Mouse (Mus musculus): ENCODE measurements around the gene Mok. TPM values are rescaled to one million over a fixed set of nuclear protein-coding genes. Genes with fewer than 3 reads are reported as not detected.

Mok gene
- polyA plus RNA-seq (2015; fragmentation: Nextera tagmentation; extraction: Ambion mirVana) = 6.2 and 7.8 TPM in 2 replicates

DNA sequence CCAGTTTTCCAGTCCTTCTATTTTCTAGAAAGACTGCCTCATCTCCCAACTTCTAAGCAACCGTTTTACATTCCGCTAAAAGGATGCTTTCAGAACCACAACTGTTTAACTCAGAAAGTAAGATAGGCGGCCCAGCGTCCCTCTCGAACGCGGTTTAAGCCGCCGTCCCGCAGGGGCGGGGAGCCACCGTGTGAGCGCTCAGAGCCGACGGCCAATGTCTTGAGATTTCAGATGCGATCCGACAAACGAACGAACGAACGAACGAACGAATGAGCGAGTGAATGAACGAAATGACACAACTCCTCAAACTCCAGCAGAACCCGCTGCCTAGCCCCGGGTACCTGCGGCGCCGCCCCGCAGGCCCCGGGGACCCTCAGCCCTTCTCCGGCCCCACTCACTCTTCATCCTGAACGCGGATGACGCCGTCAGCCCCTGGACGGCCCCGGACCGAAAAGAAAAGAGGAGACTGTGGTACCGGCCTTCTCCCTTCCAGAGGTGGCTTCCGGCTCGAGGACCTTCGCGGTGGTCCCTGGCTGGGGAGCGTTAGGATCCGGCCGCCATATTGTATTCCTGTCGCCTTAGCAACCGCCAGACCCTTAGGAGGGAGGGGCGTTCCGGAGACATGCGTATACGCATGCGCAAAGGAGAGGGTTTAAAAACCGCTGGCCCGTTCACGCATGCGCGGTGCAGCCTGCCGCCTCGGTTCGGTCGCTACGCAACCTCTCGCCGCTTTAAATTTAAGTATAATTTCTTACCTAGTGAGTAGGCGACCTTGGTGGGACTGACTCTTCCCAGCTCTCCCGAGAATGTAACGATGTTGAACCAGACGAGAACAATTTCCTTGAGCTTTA is at the start of gene Mok:
Mok (minus strand) TSS at position 592 of the 851 bp plus-strand sequence.
- Histone ChIP-seq H3K36me3 (no peaks in the 10 kb centered on the region), H3K9ac (peak within 1 kb of the TSS; percentile 61), H3K27ac (0 out of 2 replicates have a peak within 1 kb of the TSS, but pooled peaks have one; percentile 22), H3K9me3 (replicated peaks) (no peaks in the 10 kb centered on the region), H3K4me2 (peak within 1 kb of the TSS; percentile 69), H3K27me3 (no peaks in the 10 kb centered on the region), H3K4me3 (replicated peaks) (peak within 1 kb of the TSS; percentile 92), H3K4me1 (peaks cover 24% of the 10 kb centered on the region)
- peak; percentile 64 for ATAC-seq (replicated peaks; ENCODE audit: low FRiP score)
- under 1% methylated on average over 65 of the region's 71 CpGs for WGBS

DNA sequence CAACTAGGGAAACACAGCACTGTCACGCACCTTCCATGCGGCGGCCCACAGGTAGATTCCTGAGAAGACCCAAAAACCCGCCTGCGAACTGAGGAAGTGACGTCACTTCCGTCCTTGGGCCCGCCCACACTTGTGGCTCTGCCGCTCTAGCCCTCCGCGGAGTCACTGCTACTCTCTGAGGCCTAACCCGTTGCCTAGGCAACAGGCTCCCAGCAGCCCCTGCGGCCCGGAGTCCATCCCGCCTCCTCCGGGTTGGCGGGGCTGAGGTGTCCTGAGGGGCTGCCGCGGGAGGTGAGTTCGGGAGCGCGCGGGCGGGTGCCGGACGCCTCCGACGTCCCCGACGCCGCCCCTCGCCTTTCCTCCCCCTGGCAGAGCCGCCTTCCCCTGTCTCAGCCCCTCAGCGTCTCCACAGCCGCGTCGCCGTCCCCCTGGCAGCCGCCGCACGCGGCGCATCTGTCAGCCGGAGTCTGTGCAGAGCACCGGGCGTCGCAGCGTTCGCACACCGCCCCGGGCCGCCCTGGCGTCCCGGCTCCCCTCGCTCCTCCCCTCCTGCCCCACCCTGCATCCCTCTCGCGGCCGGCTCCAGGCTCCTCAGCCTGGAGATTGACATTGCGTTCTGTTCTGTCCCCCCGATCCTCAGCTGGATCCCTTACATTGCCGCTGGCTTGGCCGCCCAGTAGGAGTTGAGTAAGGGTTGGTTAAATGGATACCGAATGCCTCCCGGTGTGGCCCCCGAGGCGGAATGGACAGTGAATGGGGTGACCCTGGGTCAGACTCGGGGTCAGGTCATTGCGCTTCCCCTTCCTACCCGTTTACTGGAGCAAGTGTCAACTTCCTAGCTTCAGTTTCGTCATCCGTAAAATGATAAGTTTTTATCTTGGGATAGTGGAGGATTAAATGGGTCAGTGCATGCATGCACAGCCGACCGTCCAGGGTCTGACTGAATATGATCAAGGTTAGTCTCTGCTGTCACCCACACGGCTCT is 48.6 kb upstream of the Mok start, which contains the start of the genes Cinp and Tecpr2:
Cinp (minus strand) TSS at position 110 of the 985 bp plus-strand sequence.
Tecpr2 (plus strand) TSS at position 229 of the 985 bp plus-strand sequence.
- H3K4me2 ChIP-seq = peak within 1 kb of the TSS; percentile 95
- WGBS = under 1% methylated on average over 73 of the region's 74 CpGs

GRCm38 (mm10) chr12:110888606-110889005 is 47.9 kb upstream of the Mok start:
- H3K9ac ChIP-seq = peak overlapping the region; percentile 82
- peaks cover 6% of the 10 kb centered on the region for H3K36me3 ChIP-seq
- WGBS = under 1% methylated on average over 25 of the region's 25 CpGs
- H3K4me3 ChIP-seq (replicated peaks) = peak overlapping the region; percentile 95
- no peaks in the 10 kb centered on the region for H3K27me3 ChIP-seq
- peaks cover 21% of the 10 kb centered on the region for H3K4me1 ChIP-seq
- H3K9me3 ChIP-seq (replicated peaks) = no peaks in the 10 kb centered on the region
- H3K4me2 ChIP-seq = peak overlapping the region; percentile 95
- ATAC-seq (replicated peaks; ENCODE audit: low FRiP score) = peak; percentile 49
- 0 out of 2 replicates have a peak overlapping the region, but pooled peaks have one; percentile 43 for H3K27ac ChIP-seq

More for the DNA sequence above, 48.6 kb upstream of the Mok start, which contains the start of the genes Cinp and Tecpr2:
- Histone ChIP-seq H3K27me3 (no peaks in the 10 kb centered on the region), H3K4me3 (replicated peaks) (peak within 1 kb of the TSS; percentile 95), H3K4me1 (peaks cover 21% of the 10 kb centered on the region), H3K9ac (peak within 1 kb of the TSS; percentile 82), H3K36me3 (no peaks in the 10 kb centered on the region), H3K27ac (peak within 1 kb of the TSS; percentile 90), H3K9me3 (replicated peaks) (no peaks in the 10 kb centered on the region)
- ATAC-seq (replicated peaks; ENCODE audit: low FRiP score) = peak; percentile 99

DNA sequence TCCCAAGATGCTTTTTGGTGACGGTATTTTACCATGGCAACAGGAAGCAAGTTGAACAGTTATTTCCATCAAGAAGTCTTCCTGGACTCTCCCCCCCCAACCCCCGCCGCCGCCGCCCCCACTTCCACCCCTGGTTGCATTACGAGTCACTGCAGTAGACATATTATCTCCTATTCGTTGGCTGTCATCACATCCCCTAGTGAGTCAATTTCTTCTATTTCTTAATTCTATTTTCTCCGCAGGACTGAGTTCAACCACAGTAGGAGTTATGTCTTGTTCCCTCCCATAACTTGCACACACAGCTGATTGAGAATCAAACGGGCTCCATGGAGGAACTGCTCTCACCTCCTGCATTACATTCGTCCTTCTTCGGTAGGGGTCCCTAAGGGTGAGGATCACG is 47.4 kb upstream of the Mok start:
- no peaks in the 10 kb centered on the region for H3K9me3 ChIP-seq (replicated peaks)
- H3K36me3 ChIP-seq = peaks cover 11% of the 10 kb centered on the region
- 34% methylated on average over 12 of the region's 12 CpGs for WGBS
- H3K4me3 ChIP-seq (replicated peaks) = peak overlapping the region; percentile 95
- peaks cover 21% of the 10 kb centered on the region for H3K4me1 ChIP-seq
- peak overlapping the region; percentile 82 for H3K9ac ChIP-seq
- H3K27ac ChIP-seq = 0 out of 2 replicates have a peak overlapping the region, but pooled peaks have one; percentile 43
- no peaks in the 10 kb centered on the region for H3K27me3 ChIP-seq
- H3K4me2 ChIP-seq = peak overlapping the region; percentile 95
- no peak for ATAC-seq (replicated peaks; ENCODE audit: low FRiP score)

- WGBS = 86% methylated on average over 2 of the region's 2 CpGs
- Histone ChIP-seq H3K9me3 (replicated peaks) (no peaks in the 10 kb centered on the region), H3K4me2 (no peak overlapping the region), H3K9ac (no peak overlapping the region), H3K4me1 (peaks cover 17% of the 10 kb centered on the region), H3K27ac (no peak overlapping the region), H3K4me3 (replicated peaks) (no peak overlapping the region), H3K27me3 (no peaks in the 10 kb centered on the region), H3K36me3 (peaks cover 38% of the 10 kb centered on the region)
- no peak for ATAC-seq (replicated peaks; ENCODE audit: low FRiP score)
Observed at GRCm38 (mm10) chr12:110885251-110885650, 44.5 kb upstream of the Mok start.

DNA sequence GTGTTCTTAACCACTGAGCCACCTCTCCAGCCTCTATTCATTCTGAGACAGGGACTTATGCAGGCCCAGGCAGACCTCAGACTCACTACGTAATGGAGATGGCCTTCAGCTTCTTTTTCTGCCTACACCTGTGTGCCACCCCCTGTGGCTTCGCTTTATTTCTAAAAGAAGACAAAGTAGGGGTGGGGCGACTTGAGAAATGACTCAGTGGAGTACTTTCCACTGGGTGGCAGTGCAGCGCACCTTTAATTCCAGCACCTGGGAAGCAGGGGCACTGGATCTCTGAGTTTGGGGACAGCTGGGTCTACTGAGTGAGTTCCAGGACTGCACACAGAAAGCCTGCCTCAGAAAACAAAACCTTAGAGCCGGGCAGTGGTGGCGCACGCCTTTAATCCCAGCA is 41.6 kb upstream of the Mok start:
- H3K27me3 ChIP-seq = no peaks in the 10 kb centered on the region
- no peaks in the 10 kb centered on the region for H3K9me3 ChIP-seq (replicated peaks)
- H3K27ac ChIP-seq = no peak overlapping the region
- H3K4me2 ChIP-seq = no peak overlapping the region
- WGBS = 87% methylated on average over 7 of the region's 7 CpGs
- no peak for ATAC-seq (replicated peaks; ENCODE audit: low FRiP score)
- no peaks in the 10 kb centered on the region for H3K4me1 ChIP-seq
- H3K9ac ChIP-seq = no peak overlapping the region
- peaks cover 64% of the 10 kb centered on the region for H3K36me3 ChIP-seq
- H3K4me3 ChIP-seq (replicated peaks) = no peak overlapping the region

DNA sequence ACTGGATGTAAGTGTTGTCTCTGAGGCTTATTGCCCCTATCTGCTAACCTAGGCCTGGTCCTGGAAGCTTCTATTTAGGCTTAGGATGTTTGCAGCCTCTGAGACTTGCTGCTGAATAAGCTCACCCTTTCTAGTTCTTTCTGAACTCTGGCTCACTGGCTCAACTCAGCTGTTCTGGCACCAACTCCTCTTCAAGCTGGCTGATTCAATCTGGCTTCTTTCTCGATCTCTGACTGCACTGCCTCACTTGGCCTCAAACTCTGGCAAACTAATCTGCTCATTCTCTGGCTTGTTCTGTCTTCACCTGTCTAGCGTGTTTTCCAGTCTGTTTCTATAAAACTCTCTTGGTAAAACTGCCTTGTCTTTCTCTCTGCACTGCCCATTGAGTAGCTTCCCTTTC is 34.6 kb upstream of the Mok start:
- no peaks in the 10 kb centered on the region for H3K27me3 ChIP-seq
- H3K4me3 ChIP-seq (replicated peaks) = no peak overlapping the region
- whole genome bisulfite sequencing = 89% methylated on average over 2 of the region's 2 CpGs
- peaks cover 86% of the 10 kb centered on the region for H3K36me3 ChIP-seq
- no peaks in the 10 kb centered on the region for H3K9me3 ChIP-seq (replicated peaks)
- H3K9ac ChIP-seq = no peak overlapping the region
- no peak overlapping the region for H3K27ac ChIP-seq
- no peak for ATAC-seq (replicated peaks; ENCODE audit: low FRiP score)
- H3K4me2 ChIP-seq = no peak overlapping the region
- H3K4me1 ChIP-seq = no peaks in the 10 kb centered on the region

DNA sequence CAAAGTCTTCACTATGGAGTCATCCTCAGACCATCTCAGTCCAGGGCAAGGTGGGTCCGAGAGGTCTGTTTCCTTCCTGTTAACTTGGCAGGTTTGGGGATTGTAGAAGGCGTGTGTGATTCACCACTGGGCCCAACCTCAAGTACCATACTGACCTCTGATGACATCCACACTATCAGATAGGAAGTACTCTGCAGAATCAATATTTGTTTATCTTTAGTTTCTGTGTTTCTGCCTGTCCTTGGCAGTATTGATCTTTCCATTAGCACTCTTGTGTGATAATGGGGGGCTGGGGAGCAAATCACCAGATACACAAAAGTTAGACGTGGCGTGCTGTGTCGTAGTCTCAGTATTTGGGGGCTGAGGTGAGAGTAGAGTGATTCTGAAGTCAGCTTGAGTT is 30.5 kb upstream of the Mok start:
- H3K4me3 ChIP-seq (replicated peaks) = no peak overlapping the region
- no peaks in the 10 kb centered on the region for H3K4me1 ChIP-seq
- peaks cover 88% of the 10 kb centered on the region for H3K36me3 ChIP-seq
- no peak overlapping the region for H3K27ac ChIP-seq
- 95% methylated on average over 5 of the region's 5 CpGs for WGBS
- no peaks in the 10 kb centered on the region for H3K27me3 ChIP-seq
- ATAC-seq (replicated peaks; ENCODE audit: low FRiP score) = no peak
- no peak overlapping the region for H3K4me2 ChIP-seq
- no peak overlapping the region for H3K9ac ChIP-seq
- no peaks in the 10 kb centered on the region for H3K9me3 ChIP-seq (replicated peaks)

GRCm38 (mm10) chr12:110870107-110870506 is 29.4 kb upstream of the Mok start:
- Histone ChIP-seq H3K9me3 (replicated peaks) (no peaks in the 10 kb centered on the region), H3K4me2 (no peak overlapping the region), H3K27me3 (no peaks in the 10 kb centered on the region), H3K36me3 (peaks cover 87% of the 10 kb centered on the region), H3K9ac (no peak overlapping the region), H3K27ac (no peak overlapping the region), H3K4me3 (replicated peaks) (no peak overlapping the region), H3K4me1 (no peaks in the 10 kb centered on the region)
- ATAC-seq (replicated peaks; ENCODE audit: low FRiP score) = no peak
- WGBS = 88% methylated on average over 4 of the region's 4 CpGs

DNA sequence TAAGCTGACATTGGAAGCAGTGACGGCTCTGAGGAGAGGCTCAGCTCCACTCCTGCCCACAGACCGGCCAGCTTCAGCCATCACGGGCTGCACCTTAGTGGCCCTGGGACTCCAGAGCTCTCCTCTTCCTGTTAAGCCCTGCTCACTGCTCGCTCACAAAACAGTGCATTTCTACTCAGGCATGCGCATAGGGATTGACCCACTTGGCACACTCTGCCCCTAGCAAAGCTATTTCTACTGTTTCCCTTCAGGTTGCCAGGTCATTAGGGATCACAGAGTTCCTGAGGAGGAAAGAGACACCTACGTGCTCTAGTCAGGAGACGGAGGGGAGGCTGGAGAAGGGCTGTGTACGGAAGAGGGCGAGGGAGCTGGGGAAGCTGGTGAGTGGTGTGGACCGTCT is 25.2 kb upstream of the Mok start:
- Histone ChIP-seq H3K4me1 (no peaks in the 10 kb centered on the region), H3K27ac (no peak overlapping the region), H3K36me3 (peaks cover 86% of the 10 kb centered on the region), H3K4me3 (replicated peaks) (no peak overlapping the region), H3K9me3 (replicated peaks) (no peaks in the 10 kb centered on the region), H3K27me3 (no peaks in the 10 kb centered on the region), H3K9ac (no peak overlapping the region), H3K4me2 (no peak overlapping the region)
- no peak for ATAC-seq (replicated peaks; ENCODE audit: low FRiP score)
- WGBS = 89% methylated on average over 10 of the region's 10 CpGs

DNA sequence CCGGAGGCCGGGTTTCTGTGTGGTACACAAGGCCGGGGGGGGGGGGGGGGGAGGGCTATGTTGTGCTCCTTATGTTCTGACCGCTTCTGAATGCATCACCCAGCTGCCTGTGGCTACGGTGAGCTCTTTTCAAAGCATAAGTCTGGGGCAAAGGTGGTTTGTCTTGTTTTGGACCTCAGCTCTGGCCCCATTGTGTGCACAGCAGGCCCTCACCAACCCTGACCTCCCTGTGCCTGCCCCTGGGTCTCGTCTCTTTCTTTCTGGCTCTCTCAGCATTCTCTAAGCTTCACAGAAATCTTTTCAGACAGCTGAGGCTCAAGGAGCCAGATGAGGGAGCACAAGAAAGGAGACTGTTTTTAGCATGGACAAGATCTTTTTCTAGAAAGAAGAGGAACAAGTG is 24.8 kb upstream of the Mok start:
- Histone ChIP-seq H3K9ac (no peak overlapping the region), H3K4me1 (no peaks in the 10 kb centered on the region), H3K9me3 (replicated peaks) (no peaks in the 10 kb centered on the region), H3K4me3 (replicated peaks) (no peak overlapping the region), H3K4me2 (no peak overlapping the region), H3K27me3 (no peaks in the 10 kb centered on the region), H3K27ac (no peak overlapping the region), H3K36me3 (peaks cover 86% of the 10 kb centered on the region)
- ATAC-seq (replicated peaks; ENCODE audit: low FRiP score) = no peak
- WGBS = 82% methylated on average over 6 of the region's 6 CpGs

All from kidney, embryonic 15.5 days (tissue).